Mouse (Mus musculus): Measurements from ENCODE around the gene Cpt1c. TPM values are rescaled to one million over a fixed set of nuclear protein-coding genes. Genes with fewer than 3 reads are reported as not detected.

Cpt1c gene
- total RNA-seq, 2 experiments from 2014 or later = 0.92 to 2.3 TPM

DNA sequence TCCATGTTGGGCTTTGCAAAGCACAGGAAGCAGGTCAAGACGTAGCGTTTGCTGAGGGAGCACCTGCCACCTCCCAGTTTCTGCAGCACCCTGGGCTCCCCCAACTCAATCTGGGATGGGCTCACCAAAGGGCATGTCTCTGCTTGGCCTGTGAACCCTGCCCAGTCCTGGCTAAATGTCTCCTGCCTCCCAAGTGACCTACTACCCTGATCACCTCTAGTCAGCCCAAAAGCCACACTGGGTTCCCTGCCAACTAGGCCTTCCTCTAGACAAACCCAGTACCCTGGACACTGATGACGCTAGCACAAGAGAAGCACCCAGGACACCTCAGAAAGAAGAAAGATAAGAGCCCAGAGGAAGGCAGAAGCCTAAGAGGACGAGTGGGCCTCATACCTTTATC is 38.2 kb upstream of the Cpt1c start:
- no peak for TF ChIP-seq CTCF (IDR thresholded peaks at IDR 0.05)
- intact Hi-C loops (cut with DNase I) = loop anchor here (5.0 kb wide), 1 partner anchor 116 kb away; the partner anchor contains the start of gene Fuz
- Histone ChIP-seq H3K27ac (no peak overlapping the region), H3K4me3 (no peak overlapping the region)
- DNase-seq = no peak

DNA sequence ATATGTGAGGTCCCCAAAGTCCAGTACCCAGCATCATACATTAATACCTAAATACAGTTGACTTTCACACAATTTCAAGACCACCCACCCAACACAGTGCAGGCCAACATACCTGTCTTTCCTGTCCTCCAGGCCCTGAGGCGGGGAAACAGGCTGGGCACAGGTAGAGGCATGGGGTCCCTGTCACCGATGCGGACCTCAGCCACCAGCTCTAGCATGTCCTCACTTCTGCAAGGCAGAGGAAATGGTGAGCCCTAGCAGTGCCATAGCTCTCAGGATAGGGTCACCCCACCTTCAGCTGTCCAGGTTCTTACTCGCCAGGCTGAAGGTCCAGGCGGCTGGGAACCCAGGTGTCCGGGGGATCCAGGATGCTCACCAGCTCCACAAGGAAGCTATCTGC is 37.4 kb upstream of the Cpt1c start:
- TF ChIP-seq CTCF (IDR thresholded peaks at IDR 0.05) = no peak
- Histone ChIP-seq H3K27ac (no peak overlapping the region), H3K4me3 (no peak overlapping the region)
- no peak for DNase-seq
- intact Hi-C loops (cut with DNase I) = loop anchor here (5.0 kb wide), 1 partner anchor 115 kb away; the partner anchor contains the start of gene Fuz

- intact Hi-C loops (cut with DNase I) = no loop called here
- Histone ChIP-seq H3K27ac (no peak overlapping the region), H3K4me3 (no peak overlapping the region)
- TF ChIP-seq CTCF (IDR thresholded peaks at IDR 0.05) = no peak
- DNase-seq = no peak
Observed at GRCm38 (mm10) chr7:45008411-45008810, 33.8 kb upstream of the Cpt1c start.

GRCm38 (mm10) chr7:45007846-45008245 is 33.2 kb upstream of the Cpt1c start:
- intact Hi-C loops (cut with DNase I) = no loop called here
- TF ChIP-seq CTCF (IDR thresholded peaks at IDR 0.05) = no peak

DNA sequence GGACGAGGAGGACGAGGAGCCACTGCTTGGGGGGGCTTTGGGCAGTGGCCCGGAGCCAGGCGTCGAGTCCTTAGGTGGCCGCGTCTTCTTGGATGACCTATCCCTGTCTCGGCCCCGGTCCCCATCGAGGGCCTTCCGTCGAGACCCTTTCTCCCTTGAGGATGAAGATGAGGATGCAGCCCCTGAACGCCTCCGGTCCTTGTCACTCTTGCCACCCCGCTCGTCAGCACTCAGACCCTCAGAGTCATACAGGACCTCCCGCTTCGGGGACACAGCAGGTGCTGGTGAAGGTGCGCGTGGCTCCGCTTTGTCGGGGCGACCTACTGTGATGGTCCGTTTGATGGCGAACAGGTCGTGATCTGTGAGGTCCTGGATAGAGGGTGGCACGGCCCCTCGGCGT is 32.5 kb upstream of the Cpt1c start:
- DNase-seq = no peak
- no peak overlapping the region for H3K27ac ChIP-seq
- no peak for TF ChIP-seq CTCF (IDR thresholded peaks at IDR 0.05)
- intact Hi-C loops (cut with DNase I) = no loop called here
- no peak overlapping the region for H3K4me3 ChIP-seq

More at GRCm38 (mm10) chr7:45007846-45008245, 33.2 kb upstream of the Cpt1c start:
- H3K4me3 ChIP-seq = no peak overlapping the region
- DNase-seq = no peak
- H3K27ac ChIP-seq = no peak overlapping the region

DNA sequence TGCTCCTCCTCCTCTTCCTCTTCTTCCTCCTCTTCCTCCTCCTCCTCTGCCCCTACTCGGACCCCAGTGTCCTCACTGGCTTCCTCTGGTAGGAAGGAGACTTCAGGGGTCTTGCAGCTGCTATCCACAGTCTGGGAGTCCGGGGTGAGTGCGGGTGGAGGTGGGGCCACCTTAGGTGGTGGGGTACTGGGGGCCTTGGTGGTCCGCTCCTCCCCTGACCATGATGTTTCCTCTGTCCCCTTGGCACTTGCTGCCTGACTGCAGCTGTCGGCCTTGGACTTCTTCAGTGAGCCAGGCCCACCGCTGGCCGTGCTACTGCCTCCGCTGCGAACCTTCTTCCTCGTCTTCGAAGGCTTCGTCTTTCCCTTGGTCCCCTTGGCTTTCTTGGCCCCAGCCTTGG is 31.9 kb upstream of the Cpt1c start:
- Histone ChIP-seq H3K4me3 (no peak overlapping the region), H3K27ac (no peak overlapping the region)
- TF ChIP-seq CTCF (IDR thresholded peaks at IDR 0.05) = no peak
- no peak for DNase-seq
- intact Hi-C loops (cut with DNase I) = no loop called here

- no peak for DNase-seq
- Histone ChIP-seq H3K27ac (no peak overlapping the region), H3K4me3 (no peak overlapping the region)
- no peak for TF ChIP-seq CTCF (IDR thresholded peaks at IDR 0.05)
- intact Hi-C loops (cut with DNase I) = no loop called here
Observed at GRCm38 (mm10) chr7:45005321-45005992, 30.8 kb upstream of the Cpt1c start.

- intact Hi-C loops (cut with DNase I) = no loop called here
- Histone ChIP-seq H3K27ac (no peak overlapping the region; the same call in 1 of the 2 replicates), H3K4me3 (no peak overlapping the region)
- no peak for DNase-seq
- TF ChIP-seq CTCF (IDR thresholded peaks at IDR 0.05) = no peak
Observed at GRCm38 (mm10) chr7:45004546-45004945, 29.9 kb upstream of the Cpt1c start.

GRCm38 (mm10) chr7:45002440-45002839 is 27.8 kb upstream of the Cpt1c start:
- Histone ChIP-seq H3K27ac (no peak overlapping the region), H3K4me3 (no peak overlapping the region)
- DNase-seq = no peak
- intact Hi-C loops (cut with DNase I) = no loop called here
- no peak for TF ChIP-seq CTCF (IDR thresholded peaks at IDR 0.05)

GRCm38 (mm10) chr7:45000539-45001114 is 26.0 kb upstream of the Cpt1c start:
- Histone ChIP-seq H3K27ac (peak overlapping the region; percentile 8; the same call in 1 of the 2 replicates), H3K4me3 (no peak overlapping the region)
- intact Hi-C loops (cut with DNase I) = no loop called here
- DNase-seq = no peak
- no peak for TF ChIP-seq CTCF (IDR thresholded peaks at IDR 0.05)

DNA sequence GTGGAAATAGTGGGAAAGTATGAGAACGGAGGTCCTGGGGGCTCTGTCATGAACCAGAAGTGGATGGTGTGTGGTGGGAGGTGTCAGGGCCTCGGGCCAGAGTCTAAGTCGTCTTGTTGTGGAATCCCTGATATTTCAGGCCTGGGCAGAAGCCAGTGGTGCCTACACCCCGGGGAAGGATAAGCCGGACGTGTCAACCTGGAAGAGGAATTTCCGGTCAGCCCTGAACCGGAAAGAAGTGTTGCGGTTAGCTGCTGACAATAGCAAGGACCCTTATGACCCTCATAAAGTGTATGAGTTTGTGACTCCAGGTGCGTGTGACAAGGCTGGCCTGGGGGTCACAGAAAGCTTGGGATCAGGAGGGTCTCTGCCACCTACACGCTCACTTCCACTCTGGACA is 25.1 kb upstream of the Cpt1c start:
- no peak for DNase-seq
- no peak for TF ChIP-seq CTCF (IDR thresholded peaks at IDR 0.05)
- H3K27ac ChIP-seq = peak overlapping the region; percentile 54
- peak overlapping the region; percentile 49 for H3K4me3 ChIP-seq
- intact Hi-C loops (cut with DNase I) = loop anchor here (2.0 kb wide), 1 partner anchor 15 kb away; no protein-coding TSS in a partner anchor

GRCm38 (mm10) chr7:44998501-44998955 is 23.9 kb upstream of the Cpt1c start, which contains the start of gene Bcl2l12:
Gene Bcl2l12 (minus strand): TSS chr7:44998712.
- peak; percentile 76 for DNase-seq
- intact Hi-C loops (cut with DNase I) = loop anchor here (2.0 kb wide), 1 partner anchor 16 kb away; no protein-coding TSS in a partner anchor
- peak within 1 kb of the TSS; percentile 75 for H3K4me3 ChIP-seq

DNA sequence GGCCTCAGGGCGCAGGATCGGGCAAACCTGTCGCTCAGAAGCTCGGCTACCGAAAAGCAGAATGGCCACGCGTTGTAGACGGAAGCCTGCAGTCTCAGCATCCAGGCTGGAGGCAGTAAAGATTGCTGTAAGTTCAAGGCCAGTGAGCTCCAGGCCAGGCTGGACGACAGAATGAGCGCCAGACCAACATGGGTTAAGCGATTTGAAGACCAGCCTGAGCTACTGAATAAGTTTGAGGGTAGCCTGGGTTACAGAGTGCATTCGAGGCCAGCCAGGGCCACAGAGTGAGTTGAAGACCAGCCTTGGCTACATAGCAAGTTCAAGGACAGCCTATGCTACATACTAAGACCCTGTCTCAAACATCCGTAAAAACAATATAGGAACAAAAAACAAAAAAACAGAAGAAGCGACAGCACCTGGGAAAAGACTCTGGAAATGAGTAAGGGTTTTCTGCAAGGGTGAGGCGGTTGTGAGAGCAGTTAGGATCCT is 23.3 kb upstream of the Cpt1c start:
- H3K4me3 ChIP-seq = peak overlapping the region; percentile 75
- TF ChIP-seq CTCF (IDR thresholded peaks at IDR 0.05) = no peak
- no peak for DNase-seq
- peak overlapping the region; percentile 96 for H3K27ac ChIP-seq
- intact Hi-C loops (cut with DNase I) = loop anchor here (2.0 kb wide), 1 partner anchor 17 kb away; no protein-coding TSS in a partner anchor

More at GRCm38 (mm10) chr7:44998501-44998955, 23.9 kb upstream of the Cpt1c start, which contains the start of gene Bcl2l12:
- peak within 1 kb of the TSS; percentile 96 for H3K27ac ChIP-seq
- no peak for TF ChIP-seq CTCF (IDR thresholded peaks at IDR 0.05)
